Mouse (Mus musculus) heart, adult 2 months (tissue): Measurements from ENCODE around the gene Rab11a.

Experiments
- EP300 ChIP-seq: fragments of 200-500 bp; IDR thresholded peaks from 2 replicates; pipeline ENCODE4 v1.6.1; 2011; ENCODE audit warnings: low read depth, low read length, control low read depth; ENCODE audit not compliant: insufficient read depth
- POLR2A ChIP-seq: fragments of 200-500 bp; IDR thresholded peaks from 2 replicates; pipeline ENCODE4 v1.6.1; 2011; ENCODE audit warnings: mild to moderate bottlenecking, low read depth, low read length, control low read depth; ENCODE audit not compliant: insufficient read depth

DNA sequence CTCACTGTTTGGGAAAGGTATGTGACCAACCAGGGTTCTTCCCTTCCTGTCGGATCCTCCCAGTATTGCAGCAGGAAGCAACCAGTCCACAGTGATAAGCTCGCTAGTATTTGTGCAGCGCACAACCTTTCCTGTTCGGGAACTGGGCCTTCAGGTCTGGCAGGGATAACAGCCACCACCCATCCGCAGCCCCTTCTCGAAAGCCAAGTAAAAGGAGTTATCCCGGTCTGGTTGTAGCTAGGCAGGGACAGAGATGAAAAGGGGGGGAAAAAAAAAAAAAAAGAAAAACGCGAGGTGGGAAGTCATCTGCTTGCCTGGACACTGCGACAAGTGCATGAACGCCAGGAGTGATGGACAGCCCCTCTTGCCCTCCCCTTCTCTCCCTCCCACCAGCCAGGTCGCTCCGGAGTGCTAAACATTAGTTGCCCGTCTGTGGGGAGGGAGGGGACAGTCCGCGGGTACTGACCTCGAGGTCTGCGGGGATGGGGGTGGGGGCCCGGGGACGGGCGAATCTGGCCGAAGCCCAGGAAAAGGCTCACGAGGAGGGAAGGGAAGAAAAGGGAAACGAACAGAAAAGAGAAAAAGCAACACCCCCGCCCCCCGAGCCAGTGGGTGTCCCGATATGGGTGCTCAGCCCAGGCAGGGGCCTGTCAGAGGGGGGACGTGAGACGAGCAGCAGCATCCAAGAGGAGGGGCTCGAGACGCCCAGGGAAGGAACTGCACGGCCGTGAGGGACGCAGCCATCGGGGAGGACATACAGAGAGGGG is 736 bp downstream of the Rab11a start:
- TF ChIP-seq EP300, result peak; percentile 97
- peak; percentile 74 for TF ChIP-seq POLR2A
